Mouse (Mus musculus) bone marrow, adult 2 months (tissue): ENCODE results near the gene Fbxo11. TPM values are rescaled to one million over a fixed set of nuclear protein-coding genes. Genes with fewer than 3 reads are reported as not detected.

ENCODE experiments used
- H3K27ac ChIP-seq: fragments of 200-500 bp; 2 replicates; pipeline ENCODE4 v1.5.1; 2012; ENCODE audit warnings: low read depth, mild to moderate bottlenecking, control low read depth, inconsistent platforms, low read length; ENCODE audit not compliant: control insufficient read depth, poor library complexity, insufficient read depth
- H3K4me1 ChIP-seq: fragments of 200-500 bp; 2 replicates; pipeline ENCODE4 v1.6.1; 2011; ENCODE audit warnings: low read length; ENCODE audit not compliant: control insufficient read depth, insufficient read depth
- H3K4me3 ChIP-seq: fragments of 200-500 bp; replicated peaks from 2 replicates; pipeline ENCODE3; 2011; ENCODE audit warnings: mild to moderate bottlenecking, low read depth, low read length, control low read depth; ENCODE audit not compliant: control insufficient read depth
- CTCF ChIP-seq: fragments of 200-500 bp; IDR thresholded peaks from 2 replicates; pipeline ENCODE4 v1.5.1; 2011; ENCODE audit warnings: low read length, control low read depth; ENCODE audit not compliant: control insufficient read depth, insufficient read depth
- POLR2A ChIP-seq: fragments of 200-500 bp; IDR thresholded peaks from 2 replicates; pipeline ENCODE4 v1.6.1; 2011; ENCODE audit warnings: low read depth, mild to moderate bottlenecking, control low read depth, low read length, borderline replicate concordance; ENCODE audit not compliant: control insufficient read depth
- WGBS: fragments of 180-500 bp; shearing (Covaris S2); methylation state at CpG from one replicate; pipeline ENCODE4 v1.1.7; 2018; 5-methylcytosine and 5-hydroxymethylcytosine counted together
- polyA plus RNA-seq: library from polyadenylated mRNA; stranded (reverse); fragments of >200 nt; gene quantifications from 2 replicates; pipeline ENCODE4 v1.2.4, GENCODE M21; 2011; ENCODE audit warnings: low replicate concordance; ENCODE audit not compliant: missing spikeins, insufficient read depth, insufficient read length

Fbxo11 gene
- polyA plus RNA-seq: 16.4 and 17.2 TPM in 2 replicates

- no peak for TF ChIP-seq POLR2A
- no peak for TF ChIP-seq CTCF
- Histone ChIP-seq H3K4me1 (no peaks in the 10 kb centered on the region; the same call in 1 of the 2 replicates), H3K4me3 (peak within 1 kb of the TSS; percentile 98), H3K27ac (peak within 1 kb of the TSS; percentile 99)
- WGBS: 1% methylated on average over 99 of the region's 112 CpGs
Observed at GRCm38 (mm10) chr17:88065031-88065800, at the start of gene Fbxo11. Gene Fbxo11 (minus strand): TSS chr17:88065291.

DNA sequence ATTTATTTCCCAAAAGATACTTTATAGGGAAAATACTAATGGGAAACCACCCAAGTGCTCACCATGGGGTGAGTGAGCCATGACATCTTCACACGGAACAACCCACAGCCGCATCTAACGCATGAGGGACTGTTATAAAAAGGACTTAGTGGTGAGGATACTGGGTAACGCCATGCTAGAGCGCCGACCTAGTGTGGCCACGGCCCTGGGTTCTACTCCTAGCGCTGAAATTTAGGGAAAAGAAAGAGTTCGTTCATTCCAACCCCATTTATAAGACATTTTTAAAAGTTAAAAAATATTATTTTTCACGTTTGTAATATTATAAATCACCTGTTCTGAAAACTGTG is 48.8 kb upstream of the Fbxo11 start:
- H3K4me3 ChIP-seq: no peak overlapping the region
- peak overlapping the region; percentile 1; the same call in 1 of the 2 replicates for H3K27ac ChIP-seq
- no peak for TF ChIP-seq CTCF
- no peak for TF ChIP-seq POLR2A
- WGBS: 69% methylated on average over 10 of the region's 10 CpGs
- H3K4me1 ChIP-seq: no peaks in the 10 kb centered on the region; the same call in 1 of the 2 replicates

GRCm38 (mm10) chr17:88113015-88113882 is 48.2 kb upstream of the Fbxo11 start:
- H3K4me3 ChIP-seq: no peak overlapping the region
- H3K27ac ChIP-seq: peak overlapping the region; percentile 66
- TF ChIP-seq CTCF (no peak), POLR2A (no peak)
- H3K4me1 ChIP-seq: no peaks in the 10 kb centered on the region; the same call in 1 of the 2 replicates
- WGBS: 20% methylated on average over 12 of the region's 12 CpGs

- Histone ChIP-seq H3K27ac (peak overlapping the region; percentile 62; the same call in 1 of the 2 replicates), H3K4me1 (no peaks in the 10 kb centered on the region; the same call in 1 of the 2 replicates), H3K4me3 (no peak overlapping the region)
- WGBS: 21% methylated on average over 10 of the region's 10 CpGs
- TF ChIP-seq CTCF: no peak
- TF ChIP-seq POLR2A: no peak
Observed at GRCm38 (mm10) chr17:88111865-88112645, 47.0 kb upstream of the Fbxo11 start.

- WGBS: 81% methylated on average over 12 of the region's 12 CpGs
- H3K4me1 ChIP-seq: no peaks in the 10 kb centered on the region; the same call in 1 of the 2 replicates
- no peak for TF ChIP-seq POLR2A
- TF ChIP-seq CTCF: no peak
- no peak overlapping the region for H3K4me3 ChIP-seq
- peak overlapping the region; percentile 62; the same call in 1 of the 2 replicates for H3K27ac ChIP-seq
Observed at GRCm38 (mm10) chr17:88111081-88111796, 46.1 kb upstream of the Fbxo11 start.

- no peak overlapping the region for H3K4me3 ChIP-seq
- 80% methylated on average over 4 of the region's 4 CpGs for WGBS
- H3K27ac ChIP-seq: no peak overlapping the region
- TF ChIP-seq POLR2A: no peak
- no peak for TF ChIP-seq CTCF
- no peaks in the 10 kb centered on the region for H3K4me1 ChIP-seq
Observed at GRCm38 (mm10) chr17:88107708-88108107, 42.6 kb upstream of the Fbxo11 start.

DNA sequence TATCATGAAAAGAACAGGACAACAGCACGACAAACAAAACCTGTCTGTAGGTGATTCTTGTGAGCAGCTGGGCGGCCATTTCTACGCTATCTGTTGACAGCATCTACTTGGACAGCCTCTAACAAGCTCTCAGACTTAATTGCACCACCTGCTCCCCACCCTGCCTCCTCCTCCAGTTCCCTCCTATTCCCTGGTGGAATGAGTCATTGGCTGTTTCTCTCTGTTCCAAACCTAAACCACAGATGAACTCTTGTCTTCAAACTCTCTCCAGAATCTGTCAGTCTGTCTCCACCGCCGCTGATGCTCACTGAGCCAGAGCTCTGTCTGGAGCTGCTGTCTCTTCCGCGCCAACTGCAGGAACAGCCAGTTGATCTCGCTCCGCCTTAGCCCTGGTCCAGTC is 41.3 kb upstream of the Fbxo11 start:
- no peak overlapping the region for H3K27ac ChIP-seq
- H3K4me1 ChIP-seq: no peaks in the 10 kb centered on the region
- H3K4me3 ChIP-seq: no peak overlapping the region
- no peak for TF ChIP-seq CTCF
- TF ChIP-seq POLR2A: no peak
- WGBS: 90% methylated on average over 9 of the region's 9 CpGs
